Mouse (Mus musculus): Measurements from ENCODE around the gene Phlpp1.

The Phlpp1 gene

GRCm38 (mm10) chr1:106321432-106322126, 150.0 kb downstream of the Phlpp1 start:
- no peak for DNase-seq

GRCm38 (mm10) chr1:106326691-106327090, 155.1 kb downstream of the Phlpp1 start:
- no peak for DNase-seq

- DNase-seq, result no peak
Measured at GRCm38 (mm10) chr1:106342100-106342499, 170.5 kb downstream of the Phlpp1 start.

DNA sequence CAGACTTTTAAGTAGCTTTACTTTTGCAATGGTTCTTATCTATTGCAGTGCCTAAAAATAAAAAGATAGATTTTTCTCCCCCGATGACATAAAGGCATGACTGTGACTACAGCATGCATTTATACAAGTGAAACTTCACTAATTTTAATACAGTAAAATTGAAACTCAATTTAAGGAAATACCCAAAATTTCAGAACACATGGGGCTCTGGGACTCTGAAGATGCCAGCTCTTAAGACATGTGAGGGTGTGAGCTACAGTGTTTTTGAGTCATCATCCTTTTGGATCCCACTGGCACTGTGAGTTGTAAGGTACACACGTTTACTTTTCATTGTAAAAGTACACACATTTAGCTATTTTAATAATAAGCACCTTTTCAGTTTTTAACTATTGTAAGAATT, 173.7 kb downstream of the Phlpp1 start:
- no peak for DNase-seq

DNA sequence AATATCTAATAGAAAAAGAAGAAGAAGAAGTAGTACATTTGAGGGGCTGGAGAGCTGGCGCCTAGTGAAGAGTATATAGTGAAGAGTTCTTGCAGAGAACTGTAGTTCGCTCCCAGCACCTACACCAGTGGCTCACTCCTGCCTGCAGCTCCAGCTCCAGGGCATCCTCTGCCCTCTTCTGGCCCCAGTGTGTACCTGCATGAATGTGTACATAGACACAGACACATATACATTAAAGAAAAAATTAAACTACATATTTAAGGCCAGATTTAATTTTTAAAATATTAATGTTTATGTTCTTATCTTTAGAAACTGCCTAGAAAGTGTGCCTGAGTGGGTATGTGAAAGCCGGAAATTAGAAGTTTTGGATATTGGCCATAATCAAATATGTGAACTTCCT, 175.2 kb downstream of the Phlpp1 start:
- no peak for DNase-seq

GRCm38 (mm10) chr1:106349116-106349515, 177.6 kb downstream of the Phlpp1 start:
- no peak for DNase-seq

GRCm38 (mm10) chr1:106351512-106351911, 180.0 kb downstream of the Phlpp1 start:
- no peak for DNase-seq

DNA sequence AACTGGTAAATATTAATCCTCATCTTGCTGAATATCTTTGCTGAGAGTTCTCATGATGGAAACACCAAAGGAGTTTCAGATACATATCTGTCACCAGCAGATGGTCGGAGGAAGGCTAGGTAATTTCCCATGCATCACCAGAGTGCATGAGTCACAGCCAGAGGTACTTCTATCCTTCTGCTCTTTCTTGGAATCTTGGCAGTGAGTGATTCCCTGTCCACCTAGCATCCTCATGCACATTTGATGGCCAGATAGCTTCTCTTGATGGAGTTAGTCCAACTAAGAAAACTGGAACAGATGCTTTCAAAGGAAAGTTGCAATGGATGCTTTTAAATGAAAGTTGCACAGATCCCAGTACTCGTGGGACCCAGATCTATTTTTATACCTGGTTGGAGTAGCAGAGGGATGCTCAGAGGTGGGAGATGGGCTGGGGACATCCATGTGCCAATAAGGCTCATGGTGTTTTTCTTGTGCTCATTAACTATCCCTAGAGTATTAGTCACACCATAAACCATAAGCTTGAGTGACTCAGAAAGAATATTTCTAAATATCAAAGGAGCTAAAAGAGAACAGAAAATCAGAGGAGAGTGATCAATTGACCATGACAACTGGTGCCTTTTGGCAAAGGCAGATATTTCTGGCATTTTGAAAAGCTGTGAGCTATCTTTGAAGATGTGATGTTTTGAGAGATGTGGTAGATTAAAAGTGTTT, 181.4 kb downstream of the Phlpp1 start:
- DNase-seq, result peak; percentile 36 to 47

GRCm38 (mm10) chr1:106353993-106354392, 182.4 kb downstream of the Phlpp1 start:
- no peak for DNase-seq

GRCm38 (mm10) chr1:106359474-106359873, 187.9 kb downstream of the Phlpp1 start:
- no peak for DNase-seq

- DNase-seq, result no peak
Measured at GRCm38 (mm10) chr1:106362841-106363604, 191.5 kb downstream of the Phlpp1 start.

DNA sequence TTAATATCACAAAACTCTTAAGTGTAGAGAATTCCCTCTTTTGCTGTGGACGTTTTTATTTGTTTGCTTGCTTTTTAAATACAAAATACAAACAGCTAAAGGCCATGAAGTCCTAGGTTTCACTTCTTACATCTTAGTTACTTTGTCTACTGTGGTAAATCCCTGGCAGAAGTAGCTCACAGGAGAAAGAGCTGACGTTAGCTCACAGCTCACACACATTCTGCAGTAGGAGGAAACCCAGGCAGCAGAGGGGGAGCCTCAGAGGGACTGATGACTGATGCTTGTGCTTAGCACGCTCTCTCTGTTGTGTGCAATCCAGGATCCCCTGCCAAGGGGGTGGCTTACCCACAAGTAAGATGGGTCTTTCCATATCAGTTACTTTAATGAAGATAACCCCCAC, 197.8 kb downstream of the Phlpp1 start:
- no peak for DNase-seq

- DNase-seq, result no peak
Measured at GRCm38 (mm10) chr1:106372446-106372845, 200.9 kb downstream of the Phlpp1 start.

DNA sequence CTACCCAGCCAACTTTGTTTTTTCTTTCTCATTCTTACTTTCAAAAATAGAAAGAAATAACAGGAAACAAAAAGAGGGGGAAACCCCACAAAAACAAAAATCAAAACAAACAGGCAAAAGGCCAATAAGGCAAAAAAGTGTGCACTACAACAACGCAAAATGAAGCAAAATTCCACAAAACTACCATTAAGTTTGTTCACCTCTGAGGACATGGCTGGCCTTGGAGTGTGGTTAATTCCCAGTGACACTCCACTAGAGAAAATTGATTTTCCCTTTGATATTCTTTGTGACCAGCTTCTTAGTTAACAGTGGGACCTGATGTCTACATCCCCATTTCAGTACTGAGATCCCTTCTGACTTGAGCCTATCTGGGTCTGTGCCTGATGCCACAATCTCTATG, 202.1 kb downstream of the Phlpp1 start:
- DNase-seq, result no peak

DNA sequence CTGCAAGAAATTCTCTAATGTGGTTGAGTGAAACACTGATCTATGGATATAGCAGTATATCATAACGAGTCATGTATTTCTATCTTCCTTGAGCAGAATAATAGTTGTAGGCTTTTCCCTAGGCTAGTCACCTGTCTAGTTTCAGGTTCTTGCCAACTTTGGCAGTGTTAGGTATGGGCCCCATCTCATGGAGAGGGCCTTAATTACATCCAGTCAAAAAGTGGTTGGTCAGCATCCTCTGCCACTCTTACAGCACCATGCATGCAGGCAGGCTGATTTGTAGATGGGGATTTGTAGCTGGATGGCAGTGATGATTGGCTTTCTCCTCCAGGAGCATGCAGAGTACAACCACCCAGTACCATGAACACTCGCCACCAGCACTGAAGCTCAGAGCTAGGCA, 202.7 kb downstream of the Phlpp1 start:
- peak; percentile 41 to 54 for DNase-seq

- no peak for DNase-seq
Measured at GRCm38 (mm10) chr1:106374971-106375370, 203.4 kb downstream of the Phlpp1 start.

DNA sequence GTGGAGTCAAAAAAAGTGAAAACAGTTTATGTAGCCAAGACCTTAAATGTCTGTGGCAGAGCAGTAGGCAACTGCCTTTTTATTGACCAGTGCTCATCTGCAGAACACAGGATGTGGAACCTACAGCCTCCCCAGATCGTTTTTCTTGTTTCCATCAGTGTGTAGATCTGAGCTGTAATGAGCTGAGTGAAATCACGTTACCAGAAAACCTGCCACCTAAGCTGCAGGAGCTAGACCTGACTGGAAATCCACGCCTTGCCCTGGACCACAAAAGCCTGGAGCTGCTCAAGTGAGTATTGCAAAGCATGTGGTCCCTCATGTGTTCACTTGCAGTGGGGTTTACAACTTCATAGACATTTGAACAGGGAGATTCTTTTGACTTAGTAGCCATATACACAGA, 204.5 kb downstream of the Phlpp1 start:
- no peak for DNase-seq

DNA sequence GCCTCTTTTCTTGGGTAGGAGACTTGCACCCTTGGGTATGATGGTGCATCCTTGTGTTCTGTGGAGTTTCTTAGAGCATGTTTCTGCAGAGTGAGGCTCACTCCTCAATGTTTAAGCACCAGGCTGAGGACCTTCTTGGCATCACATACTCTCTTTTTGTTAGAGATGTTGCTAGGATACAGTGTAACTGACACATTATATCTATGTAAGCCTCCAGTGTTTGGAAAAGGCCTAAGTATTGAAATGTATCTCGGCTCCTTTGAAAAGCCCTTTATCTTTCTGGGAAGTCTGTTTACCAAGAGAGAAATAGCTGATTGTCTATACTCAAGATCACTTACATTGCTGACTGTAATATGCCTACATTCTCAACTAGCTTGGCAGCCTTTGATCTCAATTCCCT, 208.9 kb downstream of the Phlpp1 start:
- no peak for DNase-seq

- DNase-seq, result no peak
Measured at GRCm38 (mm10) chr1:106386542-106386941, 215.0 kb downstream of the Phlpp1 start.

DNA sequence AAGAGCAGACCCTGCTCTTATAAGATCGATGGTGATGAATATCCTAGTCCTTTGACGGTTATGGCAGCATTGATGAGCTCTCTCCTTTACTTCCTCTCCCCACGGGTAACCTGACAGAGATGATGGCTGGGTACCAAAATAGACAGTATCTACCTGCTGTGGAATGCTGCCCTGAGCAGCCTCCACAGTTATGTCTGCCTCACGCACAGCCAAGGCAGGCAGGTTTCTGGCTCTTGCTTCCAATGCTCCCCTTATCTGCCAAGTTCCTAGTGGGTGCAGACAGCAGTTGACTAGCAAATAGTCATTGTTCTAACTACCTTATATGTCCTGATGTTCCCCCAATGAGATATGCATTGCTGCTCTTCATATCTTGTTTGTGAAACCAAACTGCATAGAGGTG, 215.7 kb downstream of the Phlpp1 start:
- peak; percentile 34 to 48 for DNase-seq

- peak; percentile 51 to 75 for DNase-seq
Measured at GRCm38 (mm10) chr1:106389673-106390072, 218.1 kb downstream of the Phlpp1 start.

DNA sequence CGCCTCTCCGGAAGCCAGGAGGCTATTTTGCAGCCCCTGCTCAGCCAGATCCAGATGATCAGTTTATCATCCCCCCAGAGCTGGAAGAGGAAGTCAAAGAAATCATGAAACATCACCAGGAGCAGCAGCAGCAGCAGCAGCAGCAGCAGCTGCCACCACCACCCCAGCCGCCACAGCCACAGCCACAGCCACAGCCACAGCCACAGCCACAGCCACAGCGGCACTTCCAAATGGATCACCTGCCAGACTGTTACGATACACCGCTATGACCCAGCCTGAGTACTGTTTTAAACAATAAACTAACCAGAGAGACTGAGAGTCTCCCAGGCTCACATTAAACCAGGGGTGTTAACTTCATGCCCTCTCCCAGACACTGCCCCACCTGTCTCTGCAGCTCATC, 221.5 kb downstream of the Phlpp1 start:
- no peak for DNase-seq

- DNase-seq, result no peak
Measured at GRCm38 (mm10) chr1:106394678-106395077, 223.1 kb downstream of the Phlpp1 start.

DNA sequence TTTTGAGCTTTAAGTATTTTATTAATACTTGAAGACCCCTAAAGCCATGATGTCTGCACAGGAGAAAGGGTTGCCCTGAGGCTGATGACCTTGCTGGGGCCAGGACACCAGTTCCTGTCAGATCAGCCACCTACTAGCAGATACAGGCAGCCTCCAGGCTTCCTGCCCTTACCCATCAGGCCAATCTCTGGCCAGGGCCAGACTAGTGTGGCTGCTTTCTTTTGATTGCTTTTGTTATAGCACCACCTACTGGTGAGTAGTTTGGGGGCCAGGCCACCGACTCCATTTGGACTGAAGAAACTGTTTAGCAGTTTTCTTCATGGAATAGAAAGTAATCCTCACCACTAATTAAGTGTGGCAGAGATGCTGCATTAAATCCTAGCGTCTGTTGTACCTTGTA, 223.9 kb downstream of the Phlpp1 start:
- DNase-seq, result peak; percentile 69 to 84

Data from cerebellum, postnatal 25 days (tissue).